Mouse (Mus musculus) mature B cell (primary cell): Measurements from ENCODE around the gene Vmn2r8.
"Not testable (repeated sequence)": the region's sequence is repeated elsewhere in the genome, so short reads cannot be mapped to it uniquely, and the experiment has no call there.

ENCODE experiments used
- in situ Hi-C: fragments of 300-500 bp; cut with MboI; formaldehyde crosslinking; loops from 2 replicates; pipeline ENCODE4 v1.14.3; 2019

Vmn2r8 gene

GRCm38 (mm10) chr5:108808750-108809149, at the start of gene Vmn2r8:
Gene Vmn2r8, minus strand, starts transcription at chr5:108808850.
- in situ Hi-C loops = not testable (repeated sequence)

DNA sequence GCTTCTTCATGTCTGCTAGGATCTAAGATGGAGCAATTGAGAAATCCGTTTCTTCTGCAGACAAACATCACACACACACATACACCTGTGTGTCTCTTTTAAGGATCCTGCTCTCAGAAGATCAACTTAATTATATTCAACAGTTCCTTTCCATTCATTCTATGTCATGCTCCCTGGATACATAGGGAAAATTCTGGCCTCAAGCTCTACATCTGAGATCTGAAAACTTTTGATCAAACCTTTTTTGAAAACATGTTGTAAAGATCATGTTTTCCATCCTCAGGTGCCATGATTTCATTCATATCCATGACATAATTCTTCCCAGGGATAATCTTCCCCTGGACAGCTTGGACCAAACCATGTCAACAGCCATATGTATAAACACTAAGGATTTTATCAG, 43.9 kb upstream of the Vmn2r8 start, which contains the start of gene Vmn2r9:
TSS of gene Vmn2r9 (minus strand) at position 101 of the 400 bp plus-strand sequence.
- in situ Hi-C loops = not testable (repeated sequence)

- in situ Hi-C loops = no loop called here
Measured at GRCm38 (mm10) chr5:108849466-108849865, 40.8 kb upstream of the Vmn2r8 start.

DNA sequence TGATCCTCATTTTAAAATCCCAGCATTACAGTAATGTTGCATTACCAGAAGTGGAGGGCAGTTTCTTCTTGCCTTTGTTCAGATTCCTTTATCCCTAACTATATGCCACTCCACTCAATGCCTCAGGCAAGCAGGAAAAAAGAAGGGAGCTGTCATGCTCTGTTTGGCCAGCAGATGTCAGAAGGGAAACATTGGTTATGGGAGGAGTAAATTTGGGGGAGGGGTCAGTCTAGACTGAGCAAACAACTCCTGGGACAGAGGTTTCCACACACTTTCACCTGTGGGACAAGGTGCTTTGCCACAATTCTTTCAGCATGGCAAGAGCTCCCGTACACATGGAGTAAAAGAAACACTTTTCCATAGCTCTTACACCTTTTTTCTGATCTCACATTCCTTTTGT, 27.5 kb upstream of the Vmn2r8 start:
- in situ Hi-C loops = no loop called here

DNA sequence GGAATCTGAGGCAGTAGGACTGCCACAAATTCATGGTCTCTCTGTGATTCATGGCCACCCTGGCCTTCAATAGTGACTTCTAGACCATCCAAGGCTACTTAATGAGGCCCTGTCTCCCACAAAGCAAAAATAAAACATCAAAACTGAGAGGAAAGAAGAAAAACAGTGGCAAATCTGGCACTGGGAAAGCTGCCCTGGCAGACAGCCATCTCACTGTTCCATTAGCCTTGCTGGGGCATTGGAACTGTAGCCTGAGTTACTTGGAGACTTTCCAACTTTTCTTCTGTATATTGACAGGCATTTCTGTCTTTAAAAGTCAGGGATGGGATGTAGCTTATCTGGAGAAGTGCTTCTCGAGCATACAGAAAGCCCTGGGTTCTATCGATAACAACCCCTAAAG, 14.6 kb upstream of the Vmn2r8 start:
- in situ Hi-C loops = no loop called here

- in situ Hi-C loops = no loop called here
Measured at GRCm38 (mm10) chr5:108803646-108804045, 5.0 kb downstream of the Vmn2r8 start.

DNA sequence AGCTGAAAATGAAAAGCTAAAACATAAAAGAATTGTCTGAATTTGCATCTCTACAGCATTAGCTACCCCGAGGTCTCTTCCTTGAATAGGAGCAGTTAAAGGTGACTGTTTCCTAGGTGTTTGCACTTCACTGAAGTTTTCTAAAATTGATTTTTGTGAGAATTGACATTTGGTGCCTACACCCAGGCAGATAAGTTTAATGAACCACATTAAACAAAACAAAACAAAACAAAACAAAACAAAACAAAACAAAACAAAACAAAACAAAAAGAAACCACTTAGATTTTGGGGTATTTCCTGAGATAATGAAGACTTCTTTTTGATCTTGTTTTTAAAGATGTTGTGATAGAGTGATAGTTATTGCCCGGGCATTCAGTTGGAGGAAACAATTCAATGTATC, 13.4 kb downstream of the Vmn2r8 start, which contains the start of gene Tmed11:
TSS of gene Tmed11 (minus strand) at position 101 of the 400 bp plus-strand sequence.
- in situ Hi-C loops = not testable (repeated sequence)

DNA sequence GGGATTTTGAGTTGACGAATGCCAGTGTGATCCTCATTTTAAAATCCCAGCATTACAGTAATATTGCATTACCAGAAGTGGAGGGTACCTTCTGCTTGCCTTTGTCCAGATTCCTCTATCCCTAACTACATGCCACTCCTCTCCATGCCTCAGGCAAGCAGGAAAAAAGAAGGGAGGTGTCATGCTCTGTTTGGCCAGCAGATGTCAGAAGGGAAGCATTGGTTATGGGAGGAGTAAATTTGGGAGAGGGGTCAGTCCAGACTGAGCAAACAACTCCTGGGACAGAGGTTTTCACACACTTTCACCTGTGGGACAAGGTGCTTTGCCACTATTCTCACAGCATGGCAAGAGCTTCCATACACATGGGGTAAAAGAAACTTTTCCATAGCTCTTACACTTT, 18.3 kb downstream of the Vmn2r8 start:
- in situ Hi-C loops = not testable (repeated sequence)

DNA sequence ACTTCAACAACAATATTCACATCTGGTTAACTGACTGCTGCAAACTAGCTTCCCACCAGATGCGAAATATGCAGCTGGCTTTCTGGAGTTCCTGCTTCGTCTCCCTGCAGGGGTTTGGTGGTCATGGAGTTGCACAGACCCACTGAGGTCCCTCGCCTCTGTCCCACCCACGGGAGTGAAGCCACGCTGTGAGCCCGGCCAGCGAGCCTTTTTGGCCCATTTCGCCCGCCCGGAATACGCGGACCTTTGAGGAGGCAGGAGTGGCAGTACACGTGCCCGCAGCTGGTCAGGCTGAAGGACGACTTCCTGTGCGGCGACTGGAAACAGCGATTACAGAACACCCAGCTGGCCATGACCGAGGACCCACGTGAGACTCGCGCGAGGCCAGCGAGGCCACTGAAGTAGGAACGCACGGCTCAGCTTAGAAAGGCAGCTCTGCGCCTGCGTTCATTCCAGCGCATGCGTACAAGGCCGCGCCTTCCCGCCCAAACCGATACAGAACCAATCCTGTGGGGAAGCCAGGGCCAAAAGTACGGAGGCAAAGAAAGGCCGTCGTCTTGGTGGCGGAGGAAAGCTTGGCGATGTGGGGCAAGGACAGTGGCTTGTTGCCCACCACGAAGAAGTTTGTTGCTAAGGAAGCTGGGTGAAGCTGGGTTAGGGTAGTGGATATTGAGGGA, 33.9 kb downstream of the Vmn2r8 start, which contains the start of gene Rnf212:
TSS of gene Rnf212 (minus strand) at position 353 of the 677 bp plus-strand sequence.
- in situ Hi-C loops = no loop called here

- in situ Hi-C loops = no loop called here
Measured at GRCm38 (mm10) chr5:108760002-108760401, 48.6 kb downstream of the Vmn2r8 start.

GRCm38 (mm10) chr5:108758396-108758795, 50.3 kb downstream of the Vmn2r8 start:
- in situ Hi-C loops = no loop called here

DNA sequence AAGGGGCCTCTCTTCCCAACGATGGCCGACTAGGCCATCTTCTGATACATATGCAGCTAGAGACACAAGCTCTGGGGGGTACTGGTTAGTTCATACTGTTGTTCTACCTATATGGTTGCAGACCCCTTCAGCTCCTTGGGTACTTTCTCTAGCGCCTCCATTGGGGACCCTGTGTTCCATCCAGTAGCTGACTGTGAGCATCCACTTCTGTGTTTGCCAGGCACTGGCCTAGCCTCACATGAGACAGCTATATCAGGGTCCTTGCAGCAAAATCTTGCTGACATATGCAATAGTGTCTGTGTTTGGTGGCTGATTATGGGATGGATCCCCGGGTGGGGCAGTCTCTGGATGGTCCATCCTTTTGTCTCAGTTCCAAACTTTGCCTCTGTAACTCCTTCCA, 57.4 kb downstream of the Vmn2r8 start:
- in situ Hi-C loops = not testable (repeated sequence)

GRCm38 (mm10) chr5:108750328-108751210, 58.1 kb downstream of the Vmn2r8 start:
- in situ Hi-C loops = no loop called here

- in situ Hi-C loops = no loop called here
Measured at GRCm38 (mm10) chr5:108744629-108745028, 64.0 kb downstream of the Vmn2r8 start.

GRCm38 (mm10) chr5:108743856-108744255, 64.8 kb downstream of the Vmn2r8 start:
- in situ Hi-C loops = no loop called here

GRCm38 (mm10) chr5:108742596-108742995, 66.1 kb downstream of the Vmn2r8 start:
- in situ Hi-C loops = no loop called here

- in situ Hi-C loops = no loop called here
Measured at GRCm38 (mm10) chr5:108741844-108742243, 66.8 kb downstream of the Vmn2r8 start.
